Mouse (Mus musculus) forebrain, embryonic 13.5 days (tissue): ENCODE measurements around the gene Gm49355. TPM values are rescaled to one million over a fixed set of nuclear protein-coding genes. Genes with fewer than 3 reads are reported as not detected.

ENCODE experiments used
- ATAC-seq: fragments of 200-750 bp; cut with Nextera tagmentation; 2 replicates; pipeline ENCODE4 v1.8.0; 2017
- H3K27ac ChIP-seq: fragments of 300-500 bp; sonication (generic); 2 replicates; pipeline ENCODE4 v1.5.1; 2015; ENCODE audit warnings: inconsistent platforms, mild to moderate bottlenecking, moderate library complexity
- H3K27me3 ChIP-seq: fragments of 300-500 bp; sonication (generic); 2 replicates; pipeline ENCODE4 v1.6.1; 2015; ENCODE audit warnings: mild to moderate bottlenecking, inconsistent platforms
- H3K36me3 ChIP-seq: fragments of 300-500 bp; sonication (generic); 2 replicates; pipeline ENCODE4 v1.6.1; 2015; ENCODE audit warnings: mild to moderate bottlenecking, inconsistent platforms; ENCODE audit not compliant: poor library complexity, severe bottlenecking
- H3K4me1 ChIP-seq: fragments of 300-500 bp; sonication (generic); 2 replicates; pipeline ENCODE4 v1.6.1; 2015; ENCODE audit warnings: inconsistent platforms
- H3K4me2 ChIP-seq: fragments of 300-500 bp; sonication (generic); 2 replicates; pipeline ENCODE4 v1.6.1; 2015; ENCODE audit warnings: inconsistent platforms, mild to moderate bottlenecking, moderate library complexity
- H3K4me3 ChIP-seq: fragments of 300-500 bp; sonication (generic); 2 replicates; pipeline ENCODE4 v1.5.1; 2015; ENCODE audit warnings: mild to moderate bottlenecking, inconsistent platforms
- H3K9ac ChIP-seq: fragments of 300-500 bp; sonication (generic); 2 replicates; pipeline ENCODE4 v1.6.1; 2015; ENCODE audit warnings: mild to moderate bottlenecking, inconsistent platforms
- H3K9me3 ChIP-seq: fragments of 300-500 bp; sonication (generic); replicated peaks from 2 replicates; pipeline ENCODE4 v1.6.1; 2016; ENCODE audit warnings: inconsistent platforms
- WGBS: fragments of 180-500 bp; shearing (Covaris S2); methylation state at CpG from one replicate; pipeline ENCODE4 v1.1.7; 2015; 5-methylcytosine and 5-hydroxymethylcytosine counted together
- polyA plus RNA-seq: library from polyadenylated mRNA; unstranded; fragments of >200 nt; fragmentation: Nextera tagmentation; extraction: Ambion mirVana; gene quantifications from 2 replicates; pipeline ENCODE4 v1.2.1, GENCODE M21; 2015

The Gm49355 gene
- polyA plus RNA-seq, 1 experiment from 2014 or later: 0.22 TPM

DNA sequence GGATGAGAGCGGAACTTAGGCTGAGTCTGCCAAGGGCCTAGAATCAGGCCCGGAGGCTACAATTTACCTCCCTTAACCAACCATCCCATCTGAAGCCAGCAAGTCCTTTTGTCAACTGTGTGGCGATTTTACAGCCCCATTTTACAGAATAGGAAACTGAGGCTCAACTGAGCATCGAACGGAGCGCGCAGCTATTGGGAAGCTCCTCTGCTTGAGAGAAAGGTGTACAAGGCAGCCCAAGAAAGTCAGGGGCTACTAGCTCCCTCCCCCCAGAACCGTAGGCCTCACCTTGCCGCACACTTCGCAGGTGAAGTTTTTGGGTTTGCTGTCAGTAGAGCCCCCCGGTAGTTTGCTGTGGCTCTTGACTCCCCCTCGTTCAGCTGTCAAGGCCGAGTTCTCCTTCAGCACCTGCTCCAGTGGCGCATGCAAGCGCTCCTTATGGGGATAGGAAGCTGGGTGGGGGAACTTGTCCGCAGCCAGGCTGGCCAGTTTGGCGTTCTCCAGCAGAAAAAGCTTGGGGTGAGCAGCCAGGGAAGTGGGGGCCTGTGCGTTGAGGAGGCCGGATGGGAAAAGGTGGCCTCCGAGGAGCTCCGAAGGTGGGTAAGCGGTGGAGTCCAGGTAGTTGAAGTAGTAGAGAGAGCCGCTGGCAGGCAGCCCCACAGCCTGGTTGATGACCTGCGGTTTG is 60.4 kb downstream of the Gm49355 start:
- WGBS: 4% methylated on average over 24 of the region's 24 CpGs
- ATAC-seq: no peak
- peaks cover 78% of the 10 kb centered on the region for H3K4me1 ChIP-seq
- H3K36me3 ChIP-seq: peaks cover 6% of the 10 kb centered on the region; the same call in 1 of the 2 replicates
- H3K9ac ChIP-seq: peak overlapping the region; percentile 92
- peak overlapping the region; percentile 97 for H3K27ac ChIP-seq
- H3K9me3 ChIP-seq: no peaks in the 10 kb centered on the region
- peak overlapping the region; percentile 60 for H3K4me2 ChIP-seq
- H3K27me3 ChIP-seq: peaks cover 90% of the 10 kb centered on the region
- H3K4me3 ChIP-seq: peak overlapping the region; percentile 61

- H3K27me3 ChIP-seq: peaks cover 91% of the 10 kb centered on the region
- H3K36me3 ChIP-seq: peaks cover 6% of the 10 kb centered on the region; the same call in 1 of the 2 replicates
- peak overlapping the region; percentile 92 for H3K9ac ChIP-seq
- under 1% methylated on average over 31 of the region's 39 CpGs for WGBS
- peak overlapping the region; percentile 60 for H3K4me2 ChIP-seq
- no peaks in the 10 kb centered on the region for H3K9me3 ChIP-seq
- ATAC-seq: peak; percentile 23
- peak overlapping the region; percentile 97 for H3K27ac ChIP-seq
- peak overlapping the region; percentile 61 for H3K4me3 ChIP-seq
- peaks cover 80% of the 10 kb centered on the region for H3K4me1 ChIP-seq
Measured at GRCm38 (mm10) chr14:12344746-12345240, 61.0 kb downstream of the Gm49355 start.

DNA sequence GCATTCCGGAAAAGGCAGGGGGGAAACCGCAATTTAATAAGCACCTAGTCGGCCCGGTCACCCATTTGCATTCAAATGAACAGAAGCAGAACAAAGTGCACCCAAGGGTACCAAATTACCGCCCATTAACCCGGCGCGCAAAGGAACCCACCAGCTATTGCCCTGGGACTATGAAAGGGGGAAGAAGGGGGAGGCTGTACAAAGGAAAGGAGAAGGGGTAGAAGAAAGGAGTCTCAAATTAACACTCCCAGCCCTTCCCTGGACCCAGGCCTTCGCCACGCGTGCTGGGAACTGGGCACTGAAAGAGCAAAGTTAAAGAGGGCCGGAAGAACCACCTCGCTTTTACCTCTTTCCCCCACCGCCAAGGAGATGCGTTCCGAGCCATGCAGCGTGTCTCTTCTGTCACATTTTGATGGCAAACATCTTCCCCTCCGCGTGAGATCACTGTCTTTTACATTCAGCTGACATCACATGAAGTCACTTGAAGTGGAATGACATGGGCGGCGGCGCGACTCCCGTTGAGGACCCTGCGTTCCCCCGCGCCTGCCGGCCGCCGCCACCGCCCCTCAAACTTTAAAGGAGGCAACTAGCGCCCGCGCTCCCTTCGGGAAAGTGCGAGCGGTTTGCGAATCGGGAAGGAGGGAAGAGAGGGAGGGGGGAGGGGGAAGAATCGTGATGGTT is 61.6 kb downstream of the Gm49355 start:
- H3K9me3 ChIP-seq: no peaks in the 10 kb centered on the region
- peak; percentile 55 for ATAC-seq
- H3K27ac ChIP-seq: peak overlapping the region; percentile 97

DNA sequence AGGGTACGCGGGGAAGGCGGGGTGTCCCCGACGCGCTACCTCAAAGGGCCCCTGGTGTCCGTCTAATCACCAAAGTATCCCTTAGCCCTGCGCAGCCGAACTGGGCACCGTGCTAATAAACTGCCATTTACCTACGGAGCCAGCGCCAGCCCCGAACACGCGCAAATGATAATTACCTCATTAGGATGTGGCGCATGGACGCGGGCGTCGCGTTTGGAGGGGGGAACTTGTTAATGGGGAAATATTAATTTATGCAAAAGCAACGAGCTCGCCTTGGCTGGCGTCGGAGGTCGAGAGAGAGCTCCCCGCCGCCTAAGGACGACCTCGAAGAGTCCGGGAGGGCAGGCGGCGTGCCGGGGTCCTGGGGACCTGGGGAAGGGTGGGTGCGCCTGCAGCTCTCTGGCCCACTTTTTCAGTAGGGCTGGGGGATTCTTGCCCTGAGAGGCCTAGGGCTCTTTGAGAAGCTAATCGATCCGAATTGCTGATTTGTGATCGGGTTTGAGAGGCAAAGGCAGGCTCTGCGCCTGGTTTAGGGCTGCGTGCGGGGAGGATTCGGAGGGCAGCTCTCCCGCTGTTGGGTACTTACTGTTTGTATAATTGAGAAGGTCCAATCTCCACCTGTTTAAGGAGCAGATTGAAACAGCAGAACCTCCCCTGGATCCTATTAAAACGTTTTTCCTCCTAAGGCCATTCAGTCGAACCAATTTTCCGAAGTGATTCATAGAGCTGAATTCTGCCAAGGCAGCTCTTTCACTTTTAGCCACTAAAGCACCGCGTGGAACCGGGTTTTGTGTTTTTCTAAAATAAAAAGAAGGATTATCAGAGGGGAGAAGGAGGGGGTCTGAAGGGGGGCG is 62.5 kb downstream of the Gm49355 start:
- Histone ChIP-seq H3K4me3 (peak overlapping the region; percentile 61), H3K27me3 (peaks cover 96% of the 10 kb centered on the region), H3K36me3 (peaks cover 6% of the 10 kb centered on the region; the same call in 1 of the 2 replicates), H3K4me1 (peaks cover 76% of the 10 kb centered on the region), H3K9me3 (no peaks in the 10 kb centered on the region), H3K4me2 (peak overlapping the region; percentile 60), H3K9ac (peak overlapping the region; percentile 92), H3K27ac (peak overlapping the region; percentile 97)
- WGBS: under 1% methylated on average over 50 of the region's 50 CpGs
- ATAC-seq: peak; percentile 61

More for the DNA sequence above, 61.6 kb downstream of the Gm49355 start:
- Histone ChIP-seq H3K27me3 (peaks cover 93% of the 10 kb centered on the region), H3K4me1 (peaks cover 81% of the 10 kb centered on the region), H3K9ac (peak overlapping the region; percentile 92), H3K4me3 (peak overlapping the region; percentile 61), H3K4me2 (peak overlapping the region; percentile 60), H3K36me3 (peaks cover 6% of the 10 kb centered on the region; the same call in 1 of the 2 replicates)
- under 1% methylated on average over 40 of the region's 40 CpGs for WGBS

GRCm38 (mm10) chr14:12346865-12347600 is 63.3 kb downstream of the Gm49355 start:
- Histone ChIP-seq H3K27ac (peak overlapping the region; percentile 97), H3K4me3 (peak overlapping the region; percentile 61), H3K4me2 (peak overlapping the region; percentile 60), H3K27me3 (peaks cover 96% of the 10 kb centered on the region), H3K36me3 (peaks cover 6% of the 10 kb centered on the region; the same call in 1 of the 2 replicates), H3K9me3 (no peaks in the 10 kb centered on the region), H3K9ac (peak overlapping the region; percentile 92), H3K4me1 (peaks cover 68% of the 10 kb centered on the region)
- 1% methylated on average over 26 of the region's 26 CpGs for WGBS
- ATAC-seq: peak; percentile 28; the same call in 1 of the 2 replicates

- peak within 1 kb of the TSS; percentile 92; the same call in 1 of the 2 replicates for H3K9ac ChIP-seq
- peak within 1 kb of the TSS; percentile 60 for H3K4me2 ChIP-seq
- H3K4me3 ChIP-seq: peak within 1 kb of the TSS; percentile 61
- peaks cover 64% of the 10 kb centered on the region for H3K4me1 ChIP-seq
- H3K27me3 ChIP-seq: peaks cover 96% of the 10 kb centered on the region
- no peaks in the 10 kb centered on the region; the same call in 1 of the 2 replicates for H3K36me3 ChIP-seq
- no peaks in the 10 kb centered on the region for H3K9me3 ChIP-seq
- peak within 1 kb of the TSS; percentile 97 for H3K27ac ChIP-seq
- 3% methylated on average over 2 of the region's 2 CpGs for WGBS
- no peak for ATAC-seq
Measured at GRCm38 (mm10) chr14:12348089-12348488, 64.3 kb downstream of the Gm49355 start, which contains the start of gene Fezf2. TSS of gene Fezf2 (minus strand) at chr14:12348189.

DNA sequence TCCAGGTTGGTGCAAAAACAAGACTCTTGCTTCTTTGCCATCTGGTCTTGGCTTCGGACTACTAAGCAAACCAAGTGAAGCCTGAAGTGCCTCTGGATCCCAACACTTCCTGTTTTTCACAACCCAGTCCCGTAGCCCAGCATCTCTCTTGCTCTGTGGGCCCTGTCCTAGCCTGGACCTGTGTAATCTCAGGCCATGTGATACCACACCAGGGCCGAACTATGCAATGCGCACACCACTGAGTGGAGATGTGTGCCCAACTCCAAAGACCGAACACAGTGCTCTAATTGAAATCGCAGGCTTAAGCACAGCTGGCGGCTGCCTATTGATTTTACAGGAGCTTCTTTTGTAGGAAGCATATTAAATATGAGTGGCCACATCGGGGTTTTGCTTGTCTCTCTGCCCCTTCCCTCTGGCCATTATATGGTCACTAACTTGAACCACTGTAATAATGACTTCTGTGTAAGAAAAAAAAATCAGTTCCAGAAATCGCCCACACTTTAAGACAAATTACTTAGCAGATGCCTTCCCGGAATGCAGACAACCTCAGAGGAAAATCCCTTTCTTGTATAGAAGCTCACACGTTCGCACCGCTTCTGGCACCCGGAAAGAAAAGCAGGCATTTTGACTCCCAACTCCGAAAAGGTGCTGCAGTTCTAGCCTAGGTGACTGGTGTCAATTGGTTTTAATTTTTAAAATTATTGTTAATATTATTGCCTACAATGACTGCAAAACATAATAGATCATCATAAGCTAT is 65.7 kb downstream of the Gm49355 start:
- Histone ChIP-seq H3K9me3 (no peaks in the 10 kb centered on the region), H3K4me1 (peaks cover 59% of the 10 kb centered on the region), H3K4me3 (no peak overlapping the region), H3K9ac (no peak overlapping the region), H3K4me2 (no peak overlapping the region), H3K36me3 (no peaks in the 10 kb centered on the region), H3K27me3 (peaks cover 97% of the 10 kb centered on the region), H3K27ac (no peak overlapping the region)
- ATAC-seq: no peak
- WGBS: 20% methylated on average over 15 of the region's 15 CpGs

- WGBS: 19% methylated on average over 16 of the region's 16 CpGs
- H3K27ac ChIP-seq: no peak overlapping the region
- H3K9ac ChIP-seq: peak overlapping the region; percentile 38; the same call in 1 of the 2 replicates
- H3K4me2 ChIP-seq: 0 out of 2 replicates have a peak overlapping the region, but pooled peaks have one; percentile 9
- peaks cover 51% of the 10 kb centered on the region for H3K4me1 ChIP-seq
- no peak overlapping the region for H3K4me3 ChIP-seq
- H3K36me3 ChIP-seq: no peaks in the 10 kb centered on the region
- H3K9me3 ChIP-seq: no peaks in the 10 kb centered on the region
- H3K27me3 ChIP-seq: peaks cover 94% of the 10 kb centered on the region
- no peak for ATAC-seq
Measured at GRCm38 (mm10) chr14:12350271-12350916, 66.6 kb downstream of the Gm49355 start.
